Mouse (Mus musculus): ENCODE data around the gene Slc1a3.

Gene Slc1a3

DNA sequence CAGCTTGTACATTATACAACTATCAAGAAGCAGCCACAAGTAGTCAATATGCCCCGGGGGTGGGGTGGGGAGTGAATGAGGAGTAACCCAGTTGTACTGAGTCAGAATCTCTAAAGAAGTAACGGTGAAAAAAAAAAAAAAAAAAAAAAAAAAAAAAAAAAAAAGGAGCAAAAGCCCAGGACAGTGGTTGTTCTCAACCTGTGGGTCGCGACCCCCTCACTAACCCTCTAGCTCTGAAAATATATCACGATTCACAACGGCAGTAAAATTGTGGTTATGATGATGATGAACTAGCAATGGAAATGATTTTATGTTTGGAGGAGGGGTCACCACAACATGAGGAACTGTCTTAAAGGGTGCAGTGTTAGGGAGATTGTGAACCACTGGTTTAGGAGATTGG, 108.2 kb downstream of the Slc1a3 start:
- CTCF ChIA-PET: interaction anchor here in 3 of 4 experiments (0.6 to 1.9 kb wide), 7 partner anchors 9 to 380 kb away, joined by 3 to 11 read pairs (median 4); no protein-coding TSS in a partner anchor
- POLR2A ChIA-PET: interaction anchor here in 3 of 4 experiments (0.6 to 1.5 kb wide), 3 partner anchors 13 to 1948 kb away, joined by 3 to 9 read pairs (median 3); no protein-coding TSS in a partner anchor

DNA sequence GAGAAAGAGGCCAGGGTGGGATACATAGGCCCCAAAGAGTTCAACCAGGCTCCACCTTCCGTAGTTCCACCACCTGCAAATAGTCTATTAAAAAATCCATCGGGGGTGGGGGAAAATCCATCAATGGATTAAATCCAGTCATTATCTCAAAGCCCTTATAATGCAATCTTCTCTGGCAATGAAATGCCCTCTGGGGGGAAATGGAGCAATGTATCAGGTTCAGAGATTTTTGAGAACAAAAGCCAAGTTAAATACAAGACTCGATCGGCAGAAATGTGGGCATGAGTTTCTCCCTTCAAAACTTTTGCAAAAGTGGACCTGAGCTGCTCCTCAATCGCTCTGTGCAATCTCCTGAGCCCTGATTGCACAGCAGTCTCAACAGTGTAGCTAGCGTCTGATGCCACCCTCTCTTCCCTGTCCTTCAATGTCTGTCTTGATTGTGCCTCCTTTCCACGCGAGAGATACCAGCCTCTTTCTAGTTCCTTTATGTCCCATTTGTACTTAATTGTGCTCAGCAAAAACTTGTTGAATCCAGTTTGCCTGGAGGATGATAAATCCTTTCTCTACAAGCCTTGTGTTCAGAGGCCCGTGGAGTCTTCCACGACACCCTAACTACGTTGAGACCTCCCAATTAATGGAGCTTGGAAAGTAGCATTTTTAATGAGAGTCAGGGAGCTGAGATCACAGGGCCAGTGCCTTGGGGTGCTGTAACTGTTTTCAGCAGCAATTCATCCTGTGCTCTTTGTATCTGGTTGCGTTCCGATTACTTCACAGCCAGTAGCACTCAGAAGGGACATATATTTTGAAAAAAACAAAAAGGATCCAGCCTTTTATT, 109.0 kb downstream of the Slc1a3 start:
- CTCF ChIA-PET: interaction anchor here in 3 of 4 experiments (0.6 to 1.9 kb wide), 6 partner anchors 8 to 381 kb away, joined by 3 to 11 read pairs (median 4); no protein-coding TSS in a partner anchor
- POLR2A ChIA-PET: interaction anchor here in 3 of 4 experiments (0.6 to 0.9 kb wide), 3 partner anchors 12 to 1949 kb away, joined by 3 to 9 read pairs (median 4); no protein-coding TSS in a partner anchor

DNA sequence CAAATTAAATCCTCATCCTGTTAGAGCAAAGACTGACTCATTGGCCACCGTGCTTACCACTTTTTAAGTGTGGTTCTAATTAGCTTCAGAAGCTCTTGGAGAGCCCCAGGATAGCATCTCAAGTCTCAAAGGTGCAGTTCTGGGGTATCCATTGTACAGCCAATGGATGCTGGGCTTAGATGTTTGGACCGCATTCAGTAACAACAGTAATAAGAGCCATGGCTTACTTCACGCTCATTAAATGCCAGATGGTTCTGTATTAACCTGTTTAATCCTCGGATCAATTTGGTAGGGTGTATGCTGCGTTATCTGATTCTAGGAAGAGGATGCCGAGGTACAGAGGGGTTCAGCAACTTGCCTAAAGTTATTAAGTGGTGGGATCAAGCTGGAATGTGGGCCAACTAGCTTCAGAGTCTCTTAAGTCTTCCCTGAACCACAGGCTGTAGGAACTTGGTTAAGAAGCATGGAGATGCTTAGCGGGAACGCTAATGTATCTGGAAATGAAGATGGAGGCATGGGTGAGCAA, 114.1 kb downstream of the Slc1a3 start:
- ChIA-PET POLR2A (no interaction called here), CTCF (interaction anchor here in 2 of 4 experiments (0.5 to 1.4 kb wide), 4 partner anchors 8 to 151 kb away, joined by 3 to 4 read pairs (median 3); no protein-coding TSS in a partner anchor)

DNA sequence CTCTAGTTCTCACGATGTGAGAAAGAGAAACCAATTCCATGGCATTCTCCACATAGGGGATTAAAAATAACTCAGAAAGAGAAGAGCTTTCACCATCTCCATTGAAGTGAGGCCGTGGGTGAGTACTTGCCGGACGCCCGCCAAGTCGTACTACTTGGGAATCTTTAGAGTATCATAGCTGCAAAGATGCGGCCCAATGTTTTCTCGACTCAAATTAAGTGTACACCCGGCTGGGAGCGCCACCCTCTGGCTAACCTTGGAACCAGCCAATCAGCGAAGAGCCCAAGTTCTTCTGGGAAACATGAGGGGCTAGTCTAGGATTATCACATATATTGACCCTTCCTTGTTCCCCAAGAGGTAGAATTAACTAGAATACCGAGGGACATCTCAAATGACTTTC, 115.3 kb downstream of the Slc1a3 start:
- ChIA-PET POLR2A (no interaction called here), CTCF (interaction anchor here in 3 of 4 experiments (0.6 to 1.4 kb wide), 5 partner anchors 9 to 1135 kb away, joined by 3 to 4 read pairs (median 3); no protein-coding TSS in a partner anchor)

DNA sequence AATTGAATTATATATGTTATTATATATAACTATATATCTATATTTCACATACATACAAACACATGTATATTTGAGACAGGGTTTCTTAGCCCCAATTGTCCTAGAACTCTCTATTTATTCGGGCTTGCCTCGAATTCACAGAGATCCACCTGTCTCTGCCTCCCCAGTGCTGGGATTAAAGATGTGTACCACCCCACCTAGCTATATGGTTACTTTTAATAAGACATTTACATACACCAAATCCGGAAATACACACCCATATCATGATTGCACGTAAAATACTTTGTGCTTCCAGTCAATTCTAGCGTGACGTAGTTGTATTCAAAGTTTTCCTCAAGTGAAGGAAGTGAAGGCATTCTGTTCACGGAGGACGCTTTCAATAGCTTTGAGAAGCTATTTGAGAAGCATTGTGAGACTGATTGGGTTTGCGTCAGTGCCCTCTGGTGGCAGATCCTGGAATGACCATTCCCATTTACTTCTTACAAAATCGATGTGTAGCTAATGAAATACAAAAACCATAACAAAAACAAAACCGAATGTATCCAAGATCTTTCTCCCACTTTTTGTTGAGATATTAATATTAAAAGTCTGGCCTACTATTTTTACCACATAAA, 121.0 kb downstream of the Slc1a3 start:
- POLR2A ChIA-PET: interaction anchor here in 3 of 4 experiments (0.6 to 1.7 kb wide), 8 partner anchors 10 to 383 kb away, joined by 3 to 4 read pairs (median 3); no protein-coding TSS in a partner anchor
- CTCF ChIA-PET: interaction anchor here (0.5 to 3.5 kb wide), 50 partner anchors 9 to 1832 kb away, joined by 3 to 29 read pairs (median 4); partner anchors contain the start of gene Nipbl (in 2 of the 4)

DNA sequence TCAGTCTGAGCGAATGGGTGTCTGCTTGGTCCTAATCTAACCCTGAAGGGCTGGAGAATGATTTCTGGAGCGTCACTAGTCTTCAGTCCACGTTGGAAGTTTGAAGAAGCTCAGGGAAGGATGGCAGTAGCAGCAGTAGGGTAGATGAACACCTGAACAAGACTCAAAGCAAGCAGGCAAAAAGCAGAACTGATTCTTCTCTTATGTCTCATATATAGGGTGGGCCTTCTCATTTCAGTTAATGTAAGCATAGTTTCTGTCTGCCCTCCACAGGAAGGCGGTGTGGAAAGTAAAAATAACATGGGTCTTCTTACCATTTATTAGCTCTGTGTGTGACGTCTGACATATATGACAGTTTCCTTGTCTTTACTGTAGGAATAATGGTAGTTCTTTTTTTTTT, 122.5 kb downstream of the Slc1a3 start:
- CTCF ChIA-PET: interaction anchor here in 1 of 4 experiments (3.5 kb wide), 1 partner anchor 9 kb away, joined by 29 read pairs; no protein-coding TSS in a partner anchor

DNA sequence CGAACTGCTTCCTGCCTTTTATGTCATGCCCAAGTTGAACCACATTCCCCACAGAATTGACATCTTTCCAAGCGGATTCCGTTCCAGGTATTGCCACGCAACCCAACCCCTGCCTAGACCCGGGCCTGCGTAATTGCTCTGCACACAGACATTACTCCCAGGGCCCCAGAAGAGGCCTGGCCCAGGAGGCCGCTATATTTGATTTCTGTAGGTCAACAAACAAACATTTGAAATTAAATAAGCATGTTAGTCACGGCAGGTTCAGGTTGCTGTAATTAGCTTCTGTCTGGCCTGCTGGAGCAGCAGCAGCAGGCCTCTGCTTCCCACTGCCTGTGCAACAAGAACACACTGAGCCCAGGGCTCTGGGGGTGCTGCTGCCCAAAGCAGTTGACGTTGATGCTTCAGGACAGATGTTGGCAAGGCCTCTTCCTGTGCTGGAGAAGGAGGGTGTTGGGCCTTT, 123.7 kb downstream of the Slc1a3 start:
- ChIA-PET CTCF (no interaction called here), POLR2A (no interaction called here)

More for the DNA sequence above, 122.5 kb downstream of the Slc1a3 start:
- POLR2A ChIA-PET: interaction anchor here in 1 of 4 experiments (0.9 kb wide), 1 partner anchor 17 kb away, joined by 3 read pairs; no protein-coding TSS in a partner anchor

All from embryonic stem cell, embryonic (primary cell).